Mouse (Mus musculus): ENCODE data around the gene Tra2a. TPM values are rescaled to one million over a fixed set of nuclear protein-coding genes. Genes with fewer than 3 reads are reported as not detected.

The Tra2a gene
- polyA plus RNA-seq, 1 experiment: 2.7 TPM

DNA sequence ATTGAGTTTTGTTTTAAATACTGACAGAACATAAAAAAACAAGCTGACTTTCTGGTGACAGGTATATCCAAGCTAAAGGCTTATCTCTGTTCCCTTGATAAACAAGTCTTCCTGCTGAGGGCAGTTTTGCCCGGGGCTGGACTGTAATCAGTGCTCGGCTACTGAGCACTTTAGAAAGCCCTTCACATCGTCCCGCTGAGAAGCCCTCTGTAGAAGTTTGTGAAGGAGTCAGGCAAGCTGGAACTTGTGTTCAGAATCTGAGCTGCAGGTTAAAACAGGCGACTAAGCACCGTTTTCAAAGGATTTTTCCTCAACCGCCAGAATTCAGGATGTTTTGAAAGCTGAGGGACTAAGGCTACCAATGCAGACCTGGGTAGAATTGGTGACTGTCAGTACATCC lies 41.9 kb downstream of the Tra2a start:
- Histone ChIP-seq H3K27me3 (ENCODE audit: control insufficient read depth) (no peaks in the 10 kb centered on the region), H3K4me3 (replicated peaks) (no peak overlapping the region), H3K9me3 (ENCODE audit: control insufficient read depth, low read length) (no peaks in the 10 kb centered on the region), H3K4me1 (ENCODE audit: control insufficient read depth) (peaks cover 17% of the 10 kb centered on the region), H3K36me3 (ENCODE audit: control insufficient read depth) (peaks cover 2% of the 10 kb centered on the region; the same call in 1 of the 2 replicates)
- TF ChIP-seq TAL1 (IDR thresholded peaks at IDR 0.05; ENCODE audit: low read length): no peak
- no peak for TF ChIP-seq GATA1 (IDR thresholded peaks at IDR 0.05; ENCODE audit: low read length)

- H3K36me3 ChIP-seq (ENCODE audit: control insufficient read depth): peaks cover 2% of the 10 kb centered on the region; the same call in 1 of the 2 replicates
- H3K4me3 ChIP-seq (replicated peaks): peak overlapping the region; percentile 68
- no peaks in the 10 kb centered on the region for H3K9me3 ChIP-seq (ENCODE audit: control insufficient read depth, low read length)
Measured at GRCm38 (mm10) chr6:49219920-49220604, 43.8 kb downstream of the Tra2a start.

DNA sequence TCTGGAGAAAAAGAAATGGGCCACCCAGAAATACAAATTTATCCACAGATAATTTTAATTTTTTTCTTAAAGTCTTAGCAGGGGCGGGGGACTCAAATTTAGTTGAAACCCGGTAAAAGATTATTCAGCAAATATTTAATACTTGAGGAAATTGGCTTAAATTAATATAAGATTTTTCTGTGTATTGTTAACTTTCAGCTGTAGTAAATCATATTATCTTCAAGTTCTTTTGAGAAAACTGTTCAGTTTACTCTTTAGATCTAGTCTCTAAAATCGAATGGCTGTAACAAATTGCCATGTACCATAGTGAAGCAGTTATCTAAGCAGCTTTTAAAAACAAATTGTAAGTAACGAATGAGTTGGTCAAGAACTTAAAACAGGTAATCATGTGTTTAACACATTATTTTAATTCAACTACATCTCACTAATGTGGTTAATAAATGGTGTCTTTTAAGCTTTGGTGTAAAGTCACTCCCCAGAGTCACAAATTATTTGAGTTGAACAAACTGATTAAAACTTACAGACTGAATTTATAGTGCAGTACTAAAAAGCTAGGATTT lies 44.8 kb downstream of the Tra2a start:
- Histone ChIP-seq H3K4me1 (ENCODE audit: control insufficient read depth) (peaks cover 25% of the 10 kb centered on the region), H3K27me3 (ENCODE audit: control insufficient read depth) (no peaks in the 10 kb centered on the region), H3K9me3 (ENCODE audit: control insufficient read depth, low read length) (no peaks in the 10 kb centered on the region), H3K4me3 (replicated peaks) (peak overlapping the region; percentile 68), H3K36me3 (ENCODE audit: control insufficient read depth) (no peaks in the 10 kb centered on the region)
- TF ChIP-seq GATA1 (IDR thresholded peaks at IDR 0.05; ENCODE audit: low read length): no peak
- no peak for TF ChIP-seq TAL1 (IDR thresholded peaks at IDR 0.05; ENCODE audit: low read length)

More at GRCm38 (mm10) chr6:49219920-49220604, 43.8 kb downstream of the Tra2a start:
- Histone ChIP-seq H3K4me1 (ENCODE audit: control insufficient read depth) (peaks cover 19% of the 10 kb centered on the region), H3K27me3 (ENCODE audit: control insufficient read depth) (no peaks in the 10 kb centered on the region)
- TF ChIP-seq GATA1 (IDR thresholded peaks at IDR 0.05; ENCODE audit: low read length): no peak
- no peak for TF ChIP-seq TAL1 (IDR thresholded peaks at IDR 0.05; ENCODE audit: low read length)

DNA sequence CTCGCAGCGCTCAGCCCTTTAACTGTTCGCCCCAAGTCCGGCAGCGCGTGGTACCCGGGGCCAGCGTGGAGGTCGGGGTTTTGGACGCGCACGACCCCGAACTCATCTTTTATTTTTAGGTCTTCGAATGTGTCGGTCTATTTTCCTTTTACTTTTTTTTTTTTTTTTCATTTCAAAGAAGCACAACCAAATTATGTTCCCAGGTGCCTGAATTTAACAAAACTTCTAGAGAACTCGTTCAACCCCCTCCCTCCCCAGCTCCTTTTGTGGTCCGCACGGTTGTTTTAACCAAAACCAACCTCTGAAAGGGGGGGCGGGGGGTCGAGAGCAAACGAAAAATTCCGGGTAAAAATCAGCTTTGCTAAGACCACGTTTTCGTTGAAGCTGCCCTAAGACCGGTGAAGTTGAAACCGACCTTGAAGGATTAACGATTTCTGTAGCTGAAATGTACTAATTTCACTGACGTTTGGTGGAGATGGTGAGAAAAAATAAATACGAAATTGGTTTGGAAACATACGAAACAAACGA lies 45.5 kb downstream of the Tra2a start:
- Histone ChIP-seq H3K9me3 (ENCODE audit: control insufficient read depth, low read length) (no peaks in the 10 kb centered on the region), H3K4me1 (ENCODE audit: control insufficient read depth) (peaks cover 32% of the 10 kb centered on the region), H3K27me3 (ENCODE audit: control insufficient read depth) (peaks cover 6% of the 10 kb centered on the region), H3K36me3 (ENCODE audit: control insufficient read depth) (no peaks in the 10 kb centered on the region), H3K4me3 (replicated peaks) (peak overlapping the region; percentile 68)
- TF ChIP-seq GATA1 (IDR thresholded peaks at IDR 0.05; ENCODE audit: low read length) (no peak), TAL1 (IDR thresholded peaks at IDR 0.05; ENCODE audit: low read length) (no peak)

GRCm38 (mm10) chr6:49217581-49218274 lies 46.1 kb downstream of the Tra2a start:
- H3K4me3 ChIP-seq (replicated peaks): peak overlapping the region; percentile 68
- no peaks in the 10 kb centered on the region for H3K9me3 ChIP-seq (ENCODE audit: control insufficient read depth, low read length)
- TF ChIP-seq GATA1 (IDR thresholded peaks at IDR 0.05; ENCODE audit: low read length) (no peak), TAL1 (IDR thresholded peaks at IDR 0.05; ENCODE audit: low read length) (no peak)
- peaks cover 12% of the 10 kb centered on the region for H3K27me3 ChIP-seq (ENCODE audit: control insufficient read depth)
- peaks cover 38% of the 10 kb centered on the region for H3K4me1 ChIP-seq (ENCODE audit: control insufficient read depth)
- no peaks in the 10 kb centered on the region for H3K36me3 ChIP-seq (ENCODE audit: control insufficient read depth)

DNA sequence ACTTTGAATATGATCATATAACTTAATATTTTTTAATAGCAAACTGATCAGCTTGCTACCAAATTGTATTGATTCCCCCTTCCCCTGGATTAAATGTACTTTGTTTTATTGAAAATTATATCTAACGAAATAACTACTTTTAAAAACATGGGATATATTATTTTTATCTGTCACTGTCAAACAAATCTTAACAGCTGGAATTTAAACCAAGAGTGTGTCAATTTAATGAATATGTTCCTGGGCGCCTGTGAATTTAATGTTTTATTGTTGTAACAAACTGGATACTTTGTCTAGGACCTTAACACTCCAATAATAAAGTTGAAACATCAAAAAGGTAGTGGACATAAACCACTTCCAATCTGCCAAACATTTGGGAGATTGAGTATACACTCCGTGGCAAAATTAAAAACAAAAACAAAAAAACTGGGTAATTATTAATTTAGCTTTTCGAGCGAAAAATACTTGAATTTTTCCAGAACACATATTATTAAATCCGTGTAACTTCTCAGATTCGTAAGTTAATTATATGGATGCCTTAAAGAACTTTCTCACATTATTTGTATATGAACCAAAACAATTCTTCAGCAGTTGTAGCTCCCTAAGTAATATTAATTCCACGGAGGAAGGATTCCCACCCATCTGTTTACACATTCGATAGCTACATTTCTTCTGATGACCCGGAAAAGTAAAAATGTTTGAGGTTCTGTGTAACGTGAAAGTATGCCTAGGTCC lies 46.9 kb downstream of the Tra2a start:
- peaks cover 38% of the 10 kb centered on the region for H3K4me1 ChIP-seq (ENCODE audit: control insufficient read depth)
- TF ChIP-seq TAL1 (IDR thresholded peaks at IDR 0.05; ENCODE audit: low read length): no peak
- TF ChIP-seq GATA1 (IDR thresholded peaks at IDR 0.05; ENCODE audit: low read length): no peak
- peak overlapping the region; percentile 68 for H3K4me3 ChIP-seq (replicated peaks)
- H3K36me3 ChIP-seq (ENCODE audit: control insufficient read depth): no peaks in the 10 kb centered on the region
- H3K9me3 ChIP-seq (ENCODE audit: control insufficient read depth, low read length): no peaks in the 10 kb centered on the region
- H3K27me3 ChIP-seq (ENCODE audit: control insufficient read depth): peaks cover 12% of the 10 kb centered on the region

DNA sequence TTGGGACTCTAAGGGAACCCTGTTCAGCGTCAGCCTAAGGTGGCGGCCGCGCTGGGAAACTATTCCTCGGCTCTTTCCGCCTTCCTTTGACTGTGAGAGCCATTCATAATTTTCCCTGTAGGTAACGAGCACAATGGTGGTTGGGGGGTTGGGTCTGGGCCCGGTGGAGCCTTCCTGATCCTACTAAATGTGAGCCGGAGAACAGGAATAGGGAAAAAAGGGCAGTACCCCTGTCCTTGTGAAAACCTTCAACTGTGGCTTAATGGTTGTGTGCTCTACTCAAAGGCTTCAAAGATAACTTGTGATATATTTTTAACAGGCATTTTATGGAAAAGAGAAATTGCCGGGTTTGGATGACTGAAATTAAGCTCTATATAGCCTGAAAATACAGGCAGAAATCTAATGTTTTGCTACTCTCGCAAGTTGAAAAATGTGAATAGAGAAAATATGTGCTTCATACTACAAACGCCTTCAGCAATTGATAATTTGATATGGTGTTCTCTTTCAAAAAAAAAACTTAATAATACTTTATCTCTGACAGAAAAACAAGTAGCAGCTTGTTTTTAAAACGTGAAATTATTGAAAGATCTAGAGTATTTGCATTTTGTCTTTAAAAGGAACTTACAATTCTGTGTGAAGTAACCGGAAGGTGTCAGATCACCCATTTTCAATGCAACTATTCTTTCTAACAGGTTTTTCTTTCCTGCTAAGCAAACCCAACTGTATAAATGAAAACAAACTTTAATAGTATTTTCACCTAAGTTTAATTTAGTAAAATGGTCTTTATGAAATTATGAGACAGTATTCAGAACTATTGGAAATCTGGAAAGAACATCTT lies 47.9 kb downstream of the Tra2a start:
- no peaks in the 10 kb centered on the region for H3K36me3 ChIP-seq (ENCODE audit: control insufficient read depth)
- peak overlapping the region; percentile 68 for H3K4me3 ChIP-seq (replicated peaks)
- no peaks in the 10 kb centered on the region for H3K9me3 ChIP-seq (ENCODE audit: control insufficient read depth, low read length)
- peaks cover 38% of the 10 kb centered on the region for H3K4me1 ChIP-seq (ENCODE audit: control insufficient read depth)
- TF ChIP-seq TAL1 (IDR thresholded peaks at IDR 0.05; ENCODE audit: low read length): no peak
- H3K27me3 ChIP-seq (ENCODE audit: control insufficient read depth): peaks cover 12% of the 10 kb centered on the region

All from erythroblast, embryonic 14.5 days (primary cell).